Mouse (Mus musculus): Measurements from ENCODE around the gene Ttll7. TPM values are rescaled to one million over a fixed set of nuclear protein-coding genes. Genes with fewer than 3 reads are reported as not detected.

The Ttll7 gene
- polyA plus RNA-seq, 1 experiment: 0.08 TPM

- Histone ChIP-seq H3K36me3 (replicated peaks; ENCODE audit: low read length) (no peaks in the 10 kb centered on the region), H3K4me1 (no peaks in the 10 kb centered on the region), H3K27me3 (replicated peaks) (no peaks in the 10 kb centered on the region), H3K4me3 (replicated peaks) (no peak overlapping the region), H3K9me3 (0 out of 2 replicates have a peak, but pooled peaks cover 9% of the 10 kb centered on the region)
- no peak for TF ChIP-seq FLI1 (IDR thresholded peaks at IDR 0.05; ENCODE audit: low read length)
- no peak for TF ChIP-seq GATA1 (IDR thresholded peaks at IDR 0.05; ENCODE audit: borderline replicate concordance, low read length)
These were observed 115.1 kb downstream of the Ttll7 start for GRCm38 (mm10) chr3:146967242-146967641.

- Histone ChIP-seq H3K9me3 (0 out of 2 replicates have a peak, but pooled peaks cover 9% of the 10 kb centered on the region), H3K27me3 (replicated peaks) (no peaks in the 10 kb centered on the region), H3K4me3 (replicated peaks) (no peak overlapping the region), H3K36me3 (replicated peaks; ENCODE audit: low read length) (no peaks in the 10 kb centered on the region), H3K4me1 (no peaks in the 10 kb centered on the region)
- TF ChIP-seq FLI1 (IDR thresholded peaks at IDR 0.05; ENCODE audit: low read length) (no peak), GATA1 (IDR thresholded peaks at IDR 0.05; ENCODE audit: borderline replicate concordance, low read length) (no peak)
These were observed 115.7 kb downstream of the Ttll7 start for GRCm38 (mm10) chr3:146967834-146968233.

DNA sequence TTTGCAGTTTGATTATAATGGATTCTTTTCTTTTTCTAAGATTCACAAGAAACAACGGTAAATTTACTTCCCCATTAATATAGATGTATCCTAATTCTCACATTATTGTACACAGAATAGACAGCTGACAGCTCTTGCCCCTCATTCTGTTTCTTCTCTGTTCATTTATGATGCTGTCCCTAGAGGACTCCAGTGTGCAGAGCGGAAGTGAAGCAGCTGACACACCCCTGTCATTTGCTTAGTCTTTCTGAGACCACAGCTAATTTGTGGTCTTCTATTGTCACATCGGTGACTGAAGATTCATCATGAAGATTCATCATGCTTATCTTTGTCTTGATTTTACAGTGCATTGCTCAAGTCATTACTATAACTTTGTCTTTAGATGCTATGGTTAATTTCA is 126.1 kb downstream of the Ttll7 start:
- Histone ChIP-seq H3K36me3 (replicated peaks; ENCODE audit: low read length) (no peaks in the 10 kb centered on the region), H3K4me3 (replicated peaks) (no peak overlapping the region), H3K27me3 (replicated peaks) (no peaks in the 10 kb centered on the region), H3K9me3 (no peaks in the 10 kb centered on the region), H3K4me1 (no peaks in the 10 kb centered on the region)
- TF ChIP-seq FLI1 (IDR thresholded peaks at IDR 0.05; ENCODE audit: low read length) (no peak), GATA1 (IDR thresholded peaks at IDR 0.05; ENCODE audit: borderline replicate concordance, low read length) (no peak)

DNA sequence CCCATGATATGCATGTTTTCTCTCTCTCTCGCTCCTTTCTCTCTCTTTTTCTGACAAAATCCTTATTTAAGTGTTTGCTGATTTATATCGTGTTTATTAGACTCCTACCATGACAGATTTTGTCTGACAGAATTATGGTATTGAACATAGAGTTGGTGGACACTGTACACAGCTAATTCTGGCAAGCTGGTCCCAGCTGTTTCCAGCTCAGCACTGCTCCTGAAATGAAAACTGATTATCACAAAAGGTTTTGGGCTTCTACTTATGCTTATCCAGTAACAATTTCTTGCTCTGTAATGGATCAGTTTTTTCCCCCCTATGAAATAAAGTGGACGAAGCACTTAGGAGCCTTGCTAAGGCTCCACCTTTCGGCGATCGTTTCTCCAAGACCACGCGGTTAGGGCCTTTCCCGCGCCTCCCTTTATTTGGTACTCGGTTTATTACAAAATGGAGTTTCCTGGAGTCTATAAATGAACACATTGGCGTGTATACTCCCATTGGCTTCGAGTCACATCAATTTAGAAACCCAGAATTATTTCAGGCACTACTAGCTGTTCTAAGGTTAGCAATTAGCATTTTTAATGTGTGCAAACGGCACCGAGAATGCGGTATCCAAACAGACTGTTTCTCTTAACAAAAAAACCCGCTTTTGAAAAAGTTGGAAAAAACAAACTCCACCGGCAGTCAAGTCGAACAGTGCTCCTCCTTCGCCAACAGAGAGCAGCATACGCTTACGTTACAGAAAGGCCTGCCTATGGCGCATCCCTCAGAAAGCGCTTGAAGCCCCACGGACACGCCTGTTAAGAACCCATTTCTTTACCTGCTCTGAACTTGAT is 141.9 kb downstream of the Ttll7 start:
- H3K4me1 ChIP-seq: no peaks in the 10 kb centered on the region
- TF ChIP-seq GATA1 (IDR thresholded peaks at IDR 0.05; ENCODE audit: borderline replicate concordance, low read length) (no peak), FLI1 (IDR thresholded peaks at IDR 0.05; ENCODE audit: low read length) (no peak)
- H3K27me3 ChIP-seq (replicated peaks): no peaks in the 10 kb centered on the region
- H3K4me3 ChIP-seq (replicated peaks): no peak overlapping the region
- no peaks in the 10 kb centered on the region for H3K36me3 ChIP-seq (replicated peaks; ENCODE audit: low read length)
- no peaks in the 10 kb centered on the region for H3K9me3 ChIP-seq

- Histone ChIP-seq H3K9me3 (no peaks in the 10 kb centered on the region), H3K27me3 (replicated peaks) (no peaks in the 10 kb centered on the region), H3K4me1 (no peaks in the 10 kb centered on the region), H3K36me3 (replicated peaks; ENCODE audit: low read length) (no peaks in the 10 kb centered on the region), H3K4me3 (replicated peaks) (no peak overlapping the region)
- TF ChIP-seq GATA1 (IDR thresholded peaks at IDR 0.05; ENCODE audit: borderline replicate concordance, low read length) (no peak), FLI1 (IDR thresholded peaks at IDR 0.05; ENCODE audit: low read length) (no peak)
These were observed 142.7 kb downstream of the Ttll7 start for GRCm38 (mm10) chr3:146994670-146995415.

DNA sequence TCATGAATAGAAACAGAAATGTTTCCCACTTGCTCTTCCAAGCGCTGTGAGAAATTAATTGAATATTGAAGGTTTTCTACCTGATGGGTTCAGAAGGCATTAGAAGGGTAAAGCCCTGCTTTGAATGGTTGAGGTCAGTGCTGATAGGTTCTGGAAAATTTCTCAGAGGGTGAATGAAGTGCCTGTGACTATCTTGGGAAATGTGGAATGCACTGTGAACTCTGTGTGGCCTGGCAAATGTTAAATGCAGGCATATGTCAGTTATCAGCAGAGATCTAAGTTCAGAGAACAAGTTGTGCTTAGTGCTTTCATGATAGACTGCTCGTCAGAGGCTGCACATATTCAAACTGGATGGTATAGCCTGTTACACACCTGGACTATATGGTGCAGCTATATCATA is 147.0 kb downstream of the Ttll7 start:
- H3K27me3 ChIP-seq (replicated peaks): no peaks in the 10 kb centered on the region
- no peaks in the 10 kb centered on the region for H3K4me1 ChIP-seq
- no peaks in the 10 kb centered on the region for H3K36me3 ChIP-seq (replicated peaks; ENCODE audit: low read length)
- TF ChIP-seq GATA1 (IDR thresholded peaks at IDR 0.05; ENCODE audit: borderline replicate concordance, low read length) (no peak), FLI1 (IDR thresholded peaks at IDR 0.05; ENCODE audit: low read length) (no peak)
- no peak overlapping the region for H3K4me3 ChIP-seq (replicated peaks)
- no peaks in the 10 kb centered on the region for H3K9me3 ChIP-seq

DNA sequence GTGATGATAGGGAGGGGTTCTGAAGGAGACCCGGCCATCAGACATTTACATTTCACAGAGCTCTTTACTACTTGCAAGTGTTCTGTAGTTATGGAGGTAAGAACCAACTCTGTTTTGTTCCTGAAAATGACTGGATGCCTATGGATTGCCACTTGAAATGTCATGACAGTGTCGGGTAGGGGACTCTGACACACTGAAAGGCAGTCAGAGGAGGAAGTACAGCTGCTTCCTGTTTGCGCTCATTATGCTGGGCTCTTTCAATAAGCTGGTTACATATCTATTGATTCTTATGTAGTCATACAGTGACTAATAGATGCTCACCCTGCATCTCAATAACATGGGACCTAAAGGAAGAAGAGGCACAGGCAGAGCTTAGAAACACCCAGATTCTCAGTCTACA is 148.8 kb downstream of the Ttll7 start:
- Histone ChIP-seq H3K27me3 (replicated peaks) (no peaks in the 10 kb centered on the region), H3K4me3 (replicated peaks) (no peak overlapping the region), H3K9me3 (no peaks in the 10 kb centered on the region), H3K4me1 (no peaks in the 10 kb centered on the region), H3K36me3 (replicated peaks; ENCODE audit: low read length) (no peaks in the 10 kb centered on the region)
- TF ChIP-seq GATA1 (IDR thresholded peaks at IDR 0.05; ENCODE audit: borderline replicate concordance, low read length) (no peak), FLI1 (IDR thresholded peaks at IDR 0.05; ENCODE audit: low read length) (no peak)

GRCm38 (mm10) chr3:147001557-147001956 is 149.4 kb downstream of the Ttll7 start:
- H3K4me3 ChIP-seq (replicated peaks): no peak overlapping the region
- H3K4me1 ChIP-seq: no peaks in the 10 kb centered on the region
- TF ChIP-seq FLI1 (IDR thresholded peaks at IDR 0.05; ENCODE audit: low read length) (no peak), GATA1 (IDR thresholded peaks at IDR 0.05; ENCODE audit: borderline replicate concordance, low read length) (no peak)
- H3K9me3 ChIP-seq: no peaks in the 10 kb centered on the region
- H3K27me3 ChIP-seq (replicated peaks): no peaks in the 10 kb centered on the region
- no peaks in the 10 kb centered on the region for H3K36me3 ChIP-seq (replicated peaks; ENCODE audit: low read length)

DNA sequence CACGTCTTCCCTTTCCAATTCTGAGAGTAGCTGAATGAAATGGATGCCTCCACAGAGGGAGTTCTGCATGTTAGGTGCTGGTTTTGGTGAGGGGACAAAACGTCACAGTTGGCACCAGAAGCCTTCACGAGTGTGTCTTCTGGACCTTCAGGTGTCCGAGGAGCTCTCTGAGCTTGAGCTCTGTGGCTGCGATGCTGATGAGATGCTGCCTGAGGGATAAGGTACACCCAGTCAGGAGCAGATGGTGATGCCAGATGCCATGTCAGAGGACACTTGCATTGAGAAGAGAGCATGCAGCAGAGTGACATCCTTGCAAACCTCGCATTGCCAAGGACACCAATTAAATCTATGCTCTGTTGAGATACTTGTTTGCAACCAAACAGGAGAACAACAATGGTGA is 164.3 kb downstream of the Ttll7 start:
- Histone ChIP-seq H3K4me1 (no peaks in the 10 kb centered on the region), H3K36me3 (replicated peaks; ENCODE audit: low read length) (no peaks in the 10 kb centered on the region), H3K27me3 (replicated peaks) (no peaks in the 10 kb centered on the region), H3K9me3 (peaks cover 18% of the 10 kb centered on the region; the same call in 1 of the 2 replicates), H3K4me3 (replicated peaks) (no peak overlapping the region)
- no peak for TF ChIP-seq GATA1 (IDR thresholded peaks at IDR 0.05; ENCODE audit: borderline replicate concordance, low read length)
- no peak for TF ChIP-seq FLI1 (IDR thresholded peaks at IDR 0.05; ENCODE audit: low read length)

- Histone ChIP-seq H3K9me3 (peaks cover 24% of the 10 kb centered on the region), H3K4me3 (replicated peaks) (no peak overlapping the region), H3K27me3 (replicated peaks) (no peaks in the 10 kb centered on the region), H3K4me1 (no peaks in the 10 kb centered on the region), H3K36me3 (replicated peaks; ENCODE audit: low read length) (no peaks in the 10 kb centered on the region)
- TF ChIP-seq GATA1 (IDR thresholded peaks at IDR 0.05; ENCODE audit: borderline replicate concordance, low read length) (no peak), FLI1 (IDR thresholded peaks at IDR 0.05; ENCODE audit: low read length) (no peak)
These were observed 167.3 kb downstream of the Ttll7 start for GRCm38 (mm10) chr3:147019506-147019905.
